Mouse (Mus musculus): ENCODE data around the gene Tmbim1.

DNA sequence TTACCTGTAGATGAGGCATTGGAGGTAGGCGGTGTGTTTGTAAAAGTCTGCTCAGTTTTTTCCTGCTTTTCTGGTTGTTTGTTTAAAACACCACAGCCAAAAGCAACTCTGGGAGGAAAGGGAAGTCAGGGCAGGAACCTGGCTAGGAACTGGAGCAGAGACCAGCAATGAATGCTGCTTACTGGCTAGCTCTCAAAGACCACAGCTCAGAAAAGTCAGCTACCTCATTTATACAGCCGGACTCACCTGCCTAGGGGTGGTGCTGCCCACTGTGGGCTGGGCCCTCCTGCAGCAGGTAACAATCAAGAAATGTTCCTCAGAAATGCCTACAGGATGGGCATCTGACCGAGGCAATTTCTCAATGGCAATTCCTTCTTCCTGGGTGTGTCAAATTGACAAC, 9.4 kb upstream of the Tmbim1 start:
- TF ChIP-seq CTCF (IDR thresholded peaks at IDR 0.05; ENCODE audit: insufficient read depth, low read length): no peak
- no peak for TF ChIP-seq POLR2A (IDR thresholded peaks at IDR 0.05; ENCODE audit: borderline replicate concordance, extremely low read depth, low read depth, low read length)
